Mouse (Mus musculus) embryonic facial prominence, embryonic 12.5 days (tissue): ENCODE data around the gene H2-K1. TPM values are rescaled to one million over a fixed set of nuclear protein-coding genes. Genes with fewer than 3 reads are reported as not detected.
A peak's percentile ranks its signal among the peaks of the same experiment; 100 is the strongest.

Experiments used
- ATAC-seq: fragments of 200-750 bp; cut with Nextera tagmentation; 2 replicates; pipeline ENCODE4 v1.8.0; 2017; ENCODE audit not compliant: insufficient number of reproducible peaks, insufficient read depth, low FRiP score, low TSS enrichment
- H3K27ac ChIP-seq: fragments of 300-500 bp; sonication (generic); 2 replicates; pipeline ENCODE4 v1.5.1; 2016; ENCODE audit warnings: mild to moderate bottlenecking
- H3K27me3 ChIP-seq: fragments of 300-500 bp; sonication (generic); 2 replicates; pipeline ENCODE4 v1.6.1; 2016; ENCODE audit warnings: mild to moderate bottlenecking, moderate library complexity
- H3K36me3 ChIP-seq: fragments of 300-500 bp; sonication (generic); 2 replicates; pipeline ENCODE4 v1.6.1; 2016; ENCODE audit warnings: mild to moderate bottlenecking
- H3K4me1 ChIP-seq: fragments of 300-500 bp; sonication (generic); 2 replicates; pipeline ENCODE4 v1.6.1; 2016
- H3K4me2 ChIP-seq: fragments of 300-500 bp; sonication (generic); replicated peaks from 2 replicates; pipeline ENCODE4 v1.6.1; 2016; ENCODE audit warnings: mild to moderate bottlenecking, moderate library complexity
- H3K4me3 ChIP-seq: fragments of 300-500 bp; sonication (generic); 2 replicates; pipeline ENCODE4 v1.5.1; 2016; ENCODE audit warnings: mild to moderate bottlenecking
- H3K9ac ChIP-seq: fragments of 300-500 bp; sonication (generic); 2 replicates; pipeline ENCODE4 v1.6.1; 2016; ENCODE audit warnings: mild to moderate bottlenecking, moderate library complexity
- H3K9me3 ChIP-seq: fragments of 300-500 bp; sonication (generic); 2 replicates; pipeline ENCODE4 v1.6.1; 2016; ENCODE audit warnings: mild to moderate bottlenecking, moderate library complexity
- WGBS: fragments of 180-500 bp; shearing (Covaris S2); methylation state at CpG from one replicate; pipeline ENCODE4 v1.1.7; 2016; 5-methylcytosine and 5-hydroxymethylcytosine counted together
- polyA plus RNA-seq: library from polyadenylated mRNA; unstranded; fragments of >200 nt; fragmentation: Nextera tagmentation; extraction: Ambion mirVana; gene quantifications from 2 replicates; pipeline ENCODE4 v1.2.1, GENCODE M21; 2016

The H2-K1 gene
- polyA plus RNA-seq, 1 experiment from 2014 or later: 8.0 TPM

DNA sequence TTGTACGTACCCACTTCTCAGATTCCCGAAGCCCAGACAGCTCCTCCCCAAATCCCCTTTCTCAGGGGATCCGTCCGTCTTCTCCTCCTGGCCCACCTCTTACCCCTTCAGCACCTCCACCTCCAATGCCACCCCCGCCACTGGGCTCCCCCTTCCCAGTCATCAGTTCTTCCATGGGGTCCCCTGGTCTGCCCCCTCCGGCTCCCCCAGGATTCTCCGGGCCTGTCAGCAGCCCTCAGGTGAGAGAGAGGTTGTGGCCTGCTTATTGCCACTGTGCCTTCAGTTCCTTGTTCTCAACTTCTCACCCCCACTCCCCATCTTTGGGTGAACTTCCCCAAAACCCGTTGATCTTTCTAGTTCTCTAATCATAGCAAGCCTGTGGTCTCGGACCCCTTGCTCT is 32.7 kb upstream of the H2-K1 start:
- peaks cover 64% of the 10 kb centered on the region for H3K36me3 ChIP-seq

DNA sequence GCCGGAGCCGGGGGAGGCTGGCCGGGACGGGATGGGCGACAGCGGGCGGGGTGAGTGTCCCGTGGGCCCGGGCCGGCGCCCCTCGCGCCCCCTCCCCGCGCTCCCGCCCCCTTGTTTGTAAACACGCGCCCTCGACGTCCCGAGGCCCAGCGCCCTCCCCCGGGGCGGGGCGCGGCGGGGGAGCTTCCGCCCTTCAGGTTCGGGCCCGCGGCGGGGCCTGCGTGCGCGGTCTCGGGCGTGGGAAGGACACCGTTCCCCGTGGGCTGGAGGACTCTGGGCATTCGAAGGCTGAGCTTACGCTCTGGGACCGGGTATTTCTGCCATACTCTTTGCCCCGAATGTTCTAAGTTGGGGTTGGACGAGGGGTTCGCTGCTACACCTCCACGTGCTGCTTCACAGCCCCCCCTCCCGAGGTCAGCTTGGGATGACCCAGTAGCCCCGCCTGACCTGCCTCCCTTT is 32.1 kb upstream of the H2-K1 start:
- ATAC-seq: no peak; the same call in 1 of the 2 replicates
- peaks cover 58% of the 10 kb centered on the region for H3K36me3 ChIP-seq
- H3K27me3 ChIP-seq: no peaks in the 10 kb centered on the region
- H3K27ac ChIP-seq: peak overlapping the region; percentile 97
- H3K4me2 ChIP-seq: peak overlapping the region; percentile 81
- H3K9me3 ChIP-seq: no peaks in the 10 kb centered on the region
- WGBS: under 1% methylated on average over 39 of the region's 48 CpGs
- H3K4me3 ChIP-seq: peak overlapping the region; percentile 85
- H3K9ac ChIP-seq: peak overlapping the region; percentile 96
- peaks cover 44% of the 10 kb centered on the region for H3K4me1 ChIP-seq

More for the DNA sequence above, 32.7 kb upstream of the H2-K1 start:
- H3K27ac ChIP-seq: no peak overlapping the region
- peak overlapping the region; percentile 96; the same call in 1 of the 2 replicates for H3K9ac ChIP-seq
- peaks cover 40% of the 10 kb centered on the region for H3K4me1 ChIP-seq
- peak overlapping the region; percentile 85 for H3K4me3 ChIP-seq
- no peak for ATAC-seq
- 56% methylated on average over 9 of the region's 9 CpGs for WGBS
- no peaks in the 10 kb centered on the region for H3K9me3 ChIP-seq
- H3K4me2 ChIP-seq: peak overlapping the region; percentile 81
- H3K27me3 ChIP-seq: 0 out of 2 replicates have a peak, but pooled peaks cover under 1% of the 10 kb centered on the region

DNA sequence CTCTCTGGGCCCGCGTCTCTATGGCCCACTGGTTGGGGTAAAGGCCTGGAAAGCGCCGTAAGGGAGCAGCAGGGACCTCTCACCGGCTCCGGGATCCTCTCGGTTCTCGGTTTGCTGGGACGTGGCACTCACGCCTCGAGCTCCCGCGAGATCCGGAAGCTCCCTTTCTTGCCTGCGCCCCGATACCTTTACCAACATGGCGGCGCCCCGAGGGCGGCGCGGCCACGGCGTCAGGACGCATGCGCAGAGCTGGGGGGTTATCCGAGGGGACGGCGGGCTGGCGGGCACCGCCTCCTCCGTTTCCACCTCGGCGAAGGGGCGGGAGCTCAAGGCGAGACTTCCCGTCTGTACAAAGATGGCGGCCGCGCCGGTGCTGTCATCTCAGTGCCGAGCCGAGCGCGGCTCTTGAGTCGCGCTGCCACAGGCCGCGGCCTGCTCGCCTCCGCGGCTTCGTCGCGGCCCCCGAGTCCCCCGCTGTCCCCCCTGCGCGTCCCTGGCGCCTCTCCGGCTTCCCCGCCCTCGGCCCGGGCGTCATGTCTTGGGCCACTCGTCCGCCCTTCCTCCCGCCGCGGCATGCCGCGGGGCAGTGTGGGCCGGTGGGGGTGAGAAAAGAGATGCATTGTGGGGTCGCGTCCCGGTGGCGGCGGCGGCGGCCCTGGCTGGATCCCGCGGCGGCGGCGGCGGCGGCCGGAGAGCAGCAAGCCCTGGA is 31.5 kb upstream of the H2-K1 start, which contains the start of the genes Slc39a7 and Rxrb:
TSS of gene Slc39a7 (minus strand) at position 218 of the 709 bp plus-strand sequence.
TSS of gene Rxrb (plus strand) at position 348 of the 709 bp plus-strand sequence.
- ATAC-seq: peak; percentile 68
- Histone ChIP-seq H3K4me2 (peak within 1 kb of the TSS; percentile 99), H3K36me3 (peaks cover 52% of the 10 kb centered on the region)

DNA sequence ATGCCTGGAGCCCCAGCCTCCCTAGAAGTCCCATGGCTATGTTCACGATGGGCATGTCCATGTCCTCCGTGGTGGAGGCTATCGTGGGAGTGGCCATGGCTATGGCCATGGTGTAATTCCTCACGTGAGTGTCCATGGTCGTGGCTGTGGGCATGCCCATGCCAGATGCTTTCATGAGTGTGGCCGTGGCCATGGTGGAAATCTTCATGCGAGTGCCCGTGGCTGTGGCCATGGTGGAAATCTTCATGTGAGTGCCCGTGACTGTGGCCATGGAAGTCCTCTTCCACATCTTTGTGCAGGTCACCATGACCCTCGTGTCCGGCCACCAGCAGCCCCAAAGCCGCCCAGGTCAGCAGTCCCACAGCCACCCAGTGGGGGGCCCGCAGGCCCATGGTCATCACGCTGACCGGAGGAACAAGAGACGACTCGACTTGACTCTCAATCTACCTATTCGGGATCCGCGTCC is 30.7 kb upstream of the H2-K1 start:
- Histone ChIP-seq H3K27me3 (no peaks in the 10 kb centered on the region), H3K36me3 (peaks cover 45% of the 10 kb centered on the region), H3K9ac (peak overlapping the region; percentile 96), H3K4me3 (peak overlapping the region; percentile 85), H3K27ac (peak overlapping the region; percentile 97), H3K4me2 (peak overlapping the region; percentile 99), H3K9me3 (no peaks in the 10 kb centered on the region), H3K4me1 (peaks cover 58% of the 10 kb centered on the region)
- WGBS: 3% methylated on average over 20 of the region's 20 CpGs
- ATAC-seq: no peak

More for the DNA sequence above, 31.5 kb upstream of the H2-K1 start, which contains the start of the genes Slc39a7 and Rxrb:
- Histone ChIP-seq H3K9ac (peak within 1 kb of the TSS; percentile 96), H3K4me1 (peaks cover 50% of the 10 kb centered on the region), H3K27me3 (no peaks in the 10 kb centered on the region), H3K4me3 (peak within 1 kb of the TSS; percentile 85), H3K9me3 (no peaks in the 10 kb centered on the region), H3K27ac (peak within 1 kb of the TSS; percentile 97)
- under 1% methylated on average over 88 of the region's 88 CpGs for WGBS

DNA sequence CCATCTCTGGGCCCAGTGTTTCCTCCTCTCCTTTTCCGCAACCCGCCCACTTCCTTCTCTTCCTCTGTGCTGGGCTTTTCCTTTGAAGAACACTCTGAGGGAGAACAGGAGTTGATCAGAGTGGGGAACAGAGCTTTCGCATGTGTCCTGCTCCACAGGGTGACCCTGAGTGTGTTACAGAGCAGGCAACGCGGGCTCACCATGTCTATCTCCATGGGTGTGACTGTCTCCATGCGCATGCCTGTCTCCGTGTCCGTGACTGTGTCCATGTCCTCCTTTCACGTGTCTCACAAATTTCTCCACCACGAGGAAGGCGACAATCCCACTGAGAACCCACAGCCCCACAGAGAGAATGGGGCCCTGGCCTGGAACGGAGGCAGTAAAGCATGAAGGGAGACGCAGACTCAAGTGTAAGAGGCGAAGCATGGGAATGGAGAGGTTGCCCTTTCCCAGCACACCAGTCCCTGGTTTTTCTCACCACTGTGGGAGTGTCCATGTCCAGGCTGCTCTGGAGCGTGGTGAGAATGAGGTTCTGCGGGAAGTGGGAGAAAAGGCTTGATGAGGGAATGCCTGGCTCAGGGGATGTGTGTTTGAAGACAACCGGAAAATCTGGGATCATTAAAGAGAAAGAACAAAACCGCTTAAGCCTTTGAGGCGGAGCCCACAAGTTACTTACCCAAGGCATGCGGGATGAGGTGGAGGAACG is 29.9 kb upstream of the H2-K1 start:
- peaks cover 37% of the 10 kb centered on the region for H3K36me3 ChIP-seq
- peak overlapping the region; percentile 97; the same call in 1 of the 2 replicates for H3K27ac ChIP-seq
- no peaks in the 10 kb centered on the region for H3K9me3 ChIP-seq
- peak overlapping the region; percentile 96 for H3K9ac ChIP-seq
- peak overlapping the region; percentile 99 for H3K4me2 ChIP-seq
- H3K4me3 ChIP-seq: peak overlapping the region; percentile 85
- 81% methylated on average over 21 of the region's 21 CpGs for WGBS
- no peak for ATAC-seq
- H3K27me3 ChIP-seq: no peaks in the 10 kb centered on the region
- H3K4me1 ChIP-seq: peaks cover 66% of the 10 kb centered on the region

DNA sequence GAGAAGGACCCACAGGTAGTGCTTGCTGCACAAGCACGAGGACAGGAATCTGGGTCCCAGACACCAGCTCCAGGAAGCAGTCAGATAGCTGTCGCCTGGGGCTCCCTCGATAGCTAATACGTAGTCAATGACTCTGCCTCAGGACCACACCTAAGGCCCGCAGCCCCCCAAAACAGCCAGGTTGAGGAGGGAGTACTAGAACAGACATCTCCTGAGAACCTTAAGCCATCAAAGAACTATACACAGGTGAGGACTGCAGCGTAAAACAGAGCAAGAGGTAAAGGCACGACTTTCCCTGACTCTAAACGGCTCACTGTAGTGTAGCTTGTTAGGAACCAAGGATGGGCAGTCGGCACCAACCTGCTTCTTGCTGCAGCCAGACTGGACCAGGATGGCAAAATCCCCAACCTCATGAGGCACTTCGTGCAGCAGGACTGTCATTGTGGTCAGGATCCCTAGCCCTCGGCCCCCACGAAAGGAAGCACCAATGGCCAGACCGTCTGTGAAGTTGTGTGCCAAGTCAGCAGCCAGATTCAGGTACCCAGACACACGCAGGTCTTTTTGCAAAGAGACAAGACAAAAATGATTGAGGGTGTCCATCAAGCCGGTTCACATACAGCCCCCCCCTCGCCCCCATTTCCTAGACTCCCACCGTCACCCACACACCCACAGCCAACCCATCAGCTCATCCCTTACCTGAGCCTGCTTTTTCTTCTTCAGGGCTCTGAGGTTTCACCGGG is 29.2 kb upstream of the H2-K1 start:
- peak overlapping the region; percentile 85; the same call in 1 of the 2 replicates for H3K4me3 ChIP-seq
- H3K4me2 ChIP-seq: peak overlapping the region; percentile 99; the same call in 1 of the 2 replicates
- no peak overlapping the region for H3K9ac ChIP-seq
- H3K36me3 ChIP-seq: peaks cover 32% of the 10 kb centered on the region
- H3K9me3 ChIP-seq: no peaks in the 10 kb centered on the region
- peaks cover 66% of the 10 kb centered on the region for H3K4me1 ChIP-seq
- H3K27me3 ChIP-seq: no peaks in the 10 kb centered on the region
- no peak for ATAC-seq
- 0 out of 2 replicates have a peak overlapping the region, but pooled peaks have one; percentile 20 for H3K27ac ChIP-seq
- WGBS: 88% methylated on average over 18 of the region's 18 CpGs

DNA sequence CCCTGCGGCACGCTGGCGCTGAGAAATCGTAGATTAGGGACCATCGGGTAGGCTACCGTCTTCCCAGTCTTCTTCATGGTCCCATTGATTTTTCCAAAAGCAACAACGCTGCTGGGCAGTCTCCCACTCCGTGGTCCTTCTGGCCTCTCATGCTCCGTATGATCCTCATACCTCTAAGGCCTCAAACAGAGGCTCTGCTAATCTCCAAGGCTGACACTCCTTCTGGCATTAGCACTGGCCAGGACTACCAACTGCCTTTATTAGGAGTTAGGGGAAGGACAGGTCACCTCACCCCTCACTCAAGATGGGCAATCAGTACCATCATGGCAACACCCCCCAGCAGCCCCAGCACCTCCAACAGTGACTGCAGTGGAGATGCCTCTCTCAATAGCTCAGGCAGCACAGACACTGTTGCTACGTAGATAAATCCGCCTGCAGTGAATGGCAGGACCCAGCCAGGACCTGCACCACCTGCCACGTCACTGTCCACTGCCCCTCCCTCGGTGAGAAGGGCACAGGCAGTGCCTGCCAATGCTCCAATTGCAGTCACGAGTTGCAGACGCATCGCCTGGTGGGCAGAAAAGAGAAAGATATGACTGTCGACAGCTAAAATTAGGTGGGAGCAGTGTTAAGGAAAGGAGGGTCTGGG is 28.5 kb upstream of the H2-K1 start:
- H3K4me2 ChIP-seq: peak overlapping the region; percentile 94; the same call in 1 of the 2 replicates
- H3K36me3 ChIP-seq: peaks cover 25% of the 10 kb centered on the region
- peak overlapping the region; percentile 75 for H3K27ac ChIP-seq
- 72% methylated on average over 17 of the region's 17 CpGs for WGBS
- no peaks in the 10 kb centered on the region for H3K27me3 ChIP-seq
- no peaks in the 10 kb centered on the region for H3K9me3 ChIP-seq
- H3K9ac ChIP-seq: no peak overlapping the region
- ATAC-seq: no peak
- H3K4me3 ChIP-seq: peak overlapping the region; percentile 62
- peaks cover 70% of the 10 kb centered on the region for H3K4me1 ChIP-seq

DNA sequence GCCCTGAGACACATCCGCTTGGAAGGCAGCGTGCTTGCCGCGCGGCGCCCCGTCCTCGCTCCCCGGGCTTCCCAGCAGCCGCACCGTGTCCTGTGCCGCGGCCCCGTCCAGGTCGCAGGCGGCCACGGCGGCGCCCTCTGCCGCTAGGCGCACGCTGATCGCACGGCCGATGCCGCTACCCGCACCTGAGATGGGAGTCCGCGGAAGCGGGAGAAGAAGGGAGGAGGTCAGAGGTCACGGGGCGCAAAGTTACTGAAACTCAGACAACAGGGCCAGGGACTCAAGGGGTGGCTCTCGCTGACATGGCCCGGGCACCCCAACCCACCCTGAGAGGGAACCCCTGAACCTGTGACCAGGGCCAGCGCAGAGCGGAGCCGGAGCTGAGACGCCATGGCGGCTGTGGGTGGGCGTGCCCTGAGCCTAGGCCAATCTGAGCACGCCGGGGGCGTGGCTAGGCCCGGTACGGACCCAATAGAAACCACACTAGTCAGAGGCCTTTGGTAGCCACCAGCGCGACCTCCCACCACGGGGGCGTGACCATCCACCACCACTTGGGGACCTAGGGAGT is 27.6 kb upstream of the H2-K1 start, which contains the start of gene H2-Ke6:
TSS of gene H2-Ke6 (minus strand) at position 405 of the 568 bp plus-strand sequence.
- Histone ChIP-seq H3K9ac (peak within 1 kb of the TSS; percentile 75), H3K4me2 (peak within 1 kb of the TSS; percentile 94), H3K36me3 (peaks cover 28% of the 10 kb centered on the region), H3K27me3 (no peaks in the 10 kb centered on the region), H3K9me3 (no peaks in the 10 kb centered on the region), H3K4me1 (peaks cover 65% of the 10 kb centered on the region), H3K4me3 (peak within 1 kb of the TSS; percentile 62), H3K27ac (peak within 1 kb of the TSS; percentile 75)
- under 1% methylated on average over 49 of the region's 49 CpGs for WGBS
- ATAC-seq: peak; percentile 57

DNA sequence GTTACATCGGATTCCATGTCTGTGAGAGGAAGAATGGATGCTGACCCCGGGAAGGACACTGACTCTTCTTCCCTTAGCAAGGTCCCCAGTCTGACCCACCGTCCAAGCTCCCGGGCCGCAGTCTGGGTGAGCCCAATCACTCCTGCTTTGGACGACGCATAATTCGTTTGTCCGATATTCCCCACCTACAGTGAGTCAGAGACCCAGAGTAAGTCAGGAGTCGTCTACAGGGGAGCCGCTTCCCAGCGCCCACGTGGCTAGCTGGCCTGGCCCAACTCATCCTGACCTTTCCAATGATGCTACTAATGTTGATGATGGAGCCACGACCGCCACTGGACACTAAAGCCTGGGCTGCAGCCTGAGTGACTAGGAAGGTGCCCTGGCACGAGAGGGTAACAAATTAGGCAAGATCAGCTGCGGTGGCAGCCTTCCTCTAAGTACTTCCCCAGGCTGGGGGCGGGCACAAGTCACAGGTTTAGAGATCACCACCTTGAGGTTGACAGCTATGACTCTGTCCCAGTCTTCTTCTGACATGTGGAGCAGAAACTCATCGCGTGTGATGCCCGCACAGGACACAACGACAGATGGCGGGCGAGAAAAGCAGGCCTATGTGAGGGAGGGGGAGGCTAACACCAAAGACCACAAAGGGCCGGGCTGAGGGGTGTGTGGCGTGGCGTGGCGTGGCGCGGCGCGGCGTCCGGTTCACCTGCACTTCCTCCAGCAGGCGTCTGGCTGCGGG is 26.9 kb upstream of the H2-K1 start:
- H3K4me3 ChIP-seq: peak overlapping the region; percentile 62
- peak overlapping the region; percentile 75 for H3K27ac ChIP-seq
- no peaks in the 10 kb centered on the region for H3K9me3 ChIP-seq
- H3K4me1 ChIP-seq: peaks cover 64% of the 10 kb centered on the region
- peak overlapping the region; percentile 75 for H3K9ac ChIP-seq
- ATAC-seq: no peak
- H3K4me2 ChIP-seq: peak overlapping the region; percentile 94
- H3K36me3 ChIP-seq: peaks cover 34% of the 10 kb centered on the region
- H3K27me3 ChIP-seq: no peaks in the 10 kb centered on the region
- WGBS: 7% methylated on average over 36 of the region's 36 CpGs

DNA sequence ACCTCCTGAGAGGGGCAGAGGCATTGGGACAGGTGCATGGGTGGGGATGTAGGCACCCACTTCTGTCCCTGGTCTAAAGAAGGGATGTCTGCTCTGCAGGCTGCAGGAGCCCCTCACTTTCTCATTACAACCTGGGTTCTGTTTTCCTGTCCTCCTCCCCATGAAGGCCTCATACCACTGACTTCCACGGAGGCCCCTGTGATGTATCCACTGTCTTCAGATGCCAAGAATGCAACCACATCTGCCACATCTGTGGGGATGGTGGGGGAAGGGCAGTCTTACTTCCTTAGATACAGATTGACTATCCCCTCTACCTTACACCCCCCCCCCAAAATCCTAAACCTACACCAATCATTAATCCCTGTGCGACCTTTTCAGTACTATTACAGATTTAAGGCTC is 26.1 kb upstream of the H2-K1 start:
- Histone ChIP-seq H3K36me3 (peaks cover 43% of the 10 kb centered on the region), H3K4me2 (peak overlapping the region; percentile 94), H3K4me1 (peaks cover 64% of the 10 kb centered on the region), H3K4me3 (peak overlapping the region; percentile 70; the same call in 1 of the 2 replicates), H3K27me3 (no peaks in the 10 kb centered on the region), H3K9me3 (no peaks in the 10 kb centered on the region), H3K27ac (no peak overlapping the region), H3K9ac (peak overlapping the region; percentile 24; the same call in 1 of the 2 replicates)
- no peak for ATAC-seq
- 33% methylated on average over 2 of the region's 2 CpGs for WGBS
